Mouse (Mus musculus) small intestine, adult 2 months (tissue): ENCODE data around the gene Pmepa1. TPM values are rescaled to one million over a fixed set of nuclear protein-coding genes. Genes with fewer than 3 reads are reported as not detected.

Source experiments
- H3K27ac ChIP-seq: fragments of 200-500 bp; 2 replicates; pipeline ENCODE4 v1.5.1; 2012; ENCODE audit warnings: low read depth, low read length, control low read depth, inconsistent platforms; ENCODE audit not compliant: insufficient read depth
- H3K27me3 ChIP-seq: fragments of 200-500 bp; 2 replicates; pipeline ENCODE4 v1.6.1; 2012; ENCODE audit warnings: mild to moderate bottlenecking, moderate library complexity, low read length, inconsistent platforms; ENCODE audit not compliant: control insufficient read depth, insufficient read depth
- H3K36me3 ChIP-seq: fragments of 200-500 bp; 2 replicates; pipeline ENCODE4 v1.6.1; 2012; ENCODE audit warnings: mild to moderate bottlenecking, low read length, control low read depth, inconsistent platforms; ENCODE audit not compliant: control insufficient read depth, insufficient read depth
- H3K4me1 ChIP-seq: fragments of 200-500 bp; 2 replicates; pipeline ENCODE4 v1.6.1; 2012; ENCODE audit warnings: low read length, inconsistent platforms, mixed read lengths; ENCODE audit not compliant: control insufficient read depth, insufficient read depth, insufficient read length
- H3K4me3 ChIP-seq: fragments of 200-500 bp; 2 replicates; pipeline ENCODE4 v1.5.1; 2012; ENCODE audit warnings: low read depth, mild to moderate bottlenecking, control low read depth, inconsistent platforms, low read length, moderate library complexity
- CTCF ChIP-seq: fragments of 200-500 bp; IDR thresholded peaks from 2 replicates; pipeline ENCODE4 v1.5.1; 2012; ENCODE audit warnings: low read depth, mild to moderate bottlenecking, control low read depth, inconsistent platforms, low read length, moderate library complexity, mixed read lengths; ENCODE audit not compliant: insufficient replicate concordance, insufficient read length; ENCODE audit errors: extremely low read depth
- POLR2A ChIP-seq: fragments of 200-500 bp; IDR thresholded peaks from 2 replicates; pipeline ENCODE4 v1.6.1; 2012; ENCODE audit warnings: low read depth, mild to moderate bottlenecking, control low read depth, inconsistent platforms, low read length, moderate library complexity
- WGBS: fragments of 180-500 bp; shearing (Covaris S2); methylation state at CpG from one replicate; pipeline ENCODE4 v1.1.7; 2018; 5-methylcytosine and 5-hydroxymethylcytosine counted together
- polyA plus RNA-seq: library from polyadenylated mRNA; depleted of rRNA; stranded (reverse); fragments of >200 nt; gene quantifications from 2 replicates; pipeline ENCODE4 v1.2.3, GENCODE M21; 2012; rRNA removed

Gene Pmepa1
- polyA plus RNA-seq = 58.9 and 93.7 TPM in 2 replicates

DNA sequence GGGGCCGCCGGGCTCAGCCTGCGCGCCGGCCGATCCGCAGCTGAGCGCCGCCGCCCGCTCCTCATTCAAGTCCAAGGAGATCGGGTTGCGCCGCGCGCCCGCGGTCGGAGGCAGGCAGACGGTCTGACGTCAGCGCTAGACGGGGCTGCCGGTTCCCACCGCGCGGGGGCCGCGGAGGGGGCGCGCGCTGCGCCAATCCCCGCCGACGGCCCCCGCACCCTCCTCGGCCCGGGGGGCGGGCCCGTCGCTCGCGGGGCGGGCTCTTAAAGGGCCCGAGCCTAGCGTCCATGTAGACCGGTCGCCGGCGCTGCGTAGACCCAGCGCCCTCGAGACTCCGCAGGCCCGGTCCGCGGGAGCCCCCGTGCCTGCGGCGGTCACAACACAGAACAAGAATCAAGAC, at the start of gene Pmepa1:
Pmepa1 (minus strand) TSS at position 125 of the 400 bp plus-strand sequence.
- TF ChIP-seq POLR2A (peak; percentile 60; the same call in 1 of the 2 replicates), CTCF (no peak)
- 1% methylated on average over 53 of the region's 61 CpGs for WGBS
- H3K4me1 ChIP-seq = no peaks in the 10 kb centered on the region; the same call in 1 of the 2 replicates
- H3K36me3 ChIP-seq = no peaks in the 10 kb centered on the region
- H3K27me3 ChIP-seq = no peaks in the 10 kb centered on the region
- H3K27ac ChIP-seq = peak within 1 kb of the TSS; percentile 59
- peak within 1 kb of the TSS; percentile 82 for H3K4me3 ChIP-seq

DNA sequence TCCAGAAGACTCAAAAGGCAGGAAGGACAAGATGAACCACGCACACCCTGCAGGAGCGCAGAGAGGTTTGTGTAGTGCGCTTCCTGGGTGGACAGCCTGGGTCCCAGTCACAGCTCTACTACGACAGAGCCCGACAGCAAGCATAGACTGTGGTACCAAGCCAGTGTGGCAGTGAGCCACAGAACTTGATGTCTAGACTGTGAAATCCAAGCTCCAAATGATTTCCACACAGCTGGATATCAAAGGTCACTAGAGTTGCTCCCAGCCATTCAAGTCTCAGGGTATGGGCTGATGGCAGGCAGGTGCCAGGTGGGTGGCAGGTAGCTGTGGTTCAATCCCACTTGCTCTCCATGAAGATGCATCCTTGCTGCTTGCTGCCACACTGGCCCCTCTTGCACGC, 45.4 kb upstream of the Pmepa1 start:
- no peaks in the 10 kb centered on the region for H3K36me3 ChIP-seq
- H3K4me1 ChIP-seq = peaks cover 13% of the 10 kb centered on the region
- TF ChIP-seq CTCF = no peak
- TF ChIP-seq POLR2A = no peak
- 61% methylated on average over 6 of the region's 6 CpGs for WGBS
- no peak overlapping the region for H3K4me3 ChIP-seq
- peak overlapping the region; percentile 42; the same call in 1 of the 2 replicates for H3K27ac ChIP-seq
- no peaks in the 10 kb centered on the region for H3K27me3 ChIP-seq

DNA sequence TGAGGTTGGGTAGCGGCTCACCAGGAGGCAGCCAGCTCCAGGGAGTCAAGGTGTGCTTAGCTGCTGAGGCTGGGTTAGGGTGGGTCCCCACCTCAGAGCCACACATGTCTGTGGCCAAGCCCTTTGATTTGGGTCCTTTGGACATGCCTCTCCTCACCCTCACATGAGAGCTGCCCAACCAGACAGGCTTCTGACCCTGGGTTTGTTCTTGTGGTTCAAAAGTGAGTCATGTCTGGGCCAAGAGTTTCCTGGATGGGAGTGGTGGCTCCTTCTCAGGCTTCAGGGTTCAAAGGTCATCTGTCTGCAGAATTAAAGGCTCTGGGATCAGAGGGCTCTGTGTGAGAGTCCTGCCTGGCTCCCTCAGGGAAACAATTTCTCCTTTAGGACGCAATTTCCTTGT, 44.9 kb upstream of the Pmepa1 start:
- H3K36me3 ChIP-seq = no peaks in the 10 kb centered on the region
- H3K4me1 ChIP-seq = peaks cover 13% of the 10 kb centered on the region
- no peak overlapping the region for H3K4me3 ChIP-seq
- no peak for TF ChIP-seq POLR2A
- no peak for TF ChIP-seq CTCF
- peak overlapping the region; percentile 42; the same call in 1 of the 2 replicates for H3K27ac ChIP-seq
- no peaks in the 10 kb centered on the region for H3K27me3 ChIP-seq
- WGBS = 71% methylated on average over 2 of the region's 2 CpGs

DNA sequence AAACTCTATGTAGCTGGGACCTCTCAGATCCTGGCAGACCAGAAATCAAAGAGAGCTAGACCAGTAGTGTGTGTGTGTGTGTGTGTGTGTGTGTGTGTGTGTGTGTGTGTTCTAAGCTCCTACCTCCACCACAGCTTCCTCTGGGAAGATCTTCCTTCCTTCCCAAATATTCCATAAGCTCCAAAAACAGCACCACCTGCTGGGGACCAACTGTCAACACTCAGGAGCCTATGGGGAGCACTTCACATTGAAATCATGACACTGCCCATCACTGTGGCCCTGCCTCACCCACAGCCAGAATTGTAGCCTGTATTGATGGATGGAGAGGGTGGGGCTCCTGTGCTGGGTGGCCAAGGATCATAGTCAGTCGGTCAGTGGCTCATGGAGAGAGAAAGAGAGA, 38.0 kb upstream of the Pmepa1 start:
- TF ChIP-seq CTCF (no peak), POLR2A (no peak)
- Histone ChIP-seq H3K36me3 (no peaks in the 10 kb centered on the region), H3K27ac (no peak overlapping the region), H3K27me3 (no peaks in the 10 kb centered on the region), H3K4me3 (no peak overlapping the region), H3K4me1 (no peaks in the 10 kb centered on the region; the same call in 1 of the 2 replicates)
- no CpG with 5 or more reads among the region's 1 CpGs for WGBS

DNA sequence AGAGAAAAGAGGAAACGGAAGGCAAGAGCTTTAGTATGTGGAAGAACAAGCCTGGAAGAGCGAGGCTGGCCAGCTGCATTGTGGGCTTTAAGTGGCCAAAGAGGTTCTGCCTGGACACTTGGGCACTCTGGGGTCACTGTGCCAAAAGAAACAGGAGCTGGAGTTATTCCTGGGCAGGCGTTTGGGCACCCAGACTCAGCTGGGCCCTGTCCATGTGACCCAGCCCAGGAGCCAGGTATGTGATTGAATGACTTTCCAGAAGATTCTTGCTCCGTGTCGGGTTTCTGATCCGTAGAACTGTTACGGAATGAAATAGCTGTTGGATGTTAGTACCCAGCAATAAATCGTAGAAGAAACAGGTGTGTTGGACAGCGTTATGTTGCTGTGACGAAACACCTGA, 32.2 kb upstream of the Pmepa1 start:
- H3K4me1 ChIP-seq = peaks cover 3% of the 10 kb centered on the region
- H3K36me3 ChIP-seq = no peaks in the 10 kb centered on the region
- no peak for TF ChIP-seq CTCF
- no peak for TF ChIP-seq POLR2A
- no peaks in the 10 kb centered on the region for H3K27me3 ChIP-seq
- no peak overlapping the region for H3K27ac ChIP-seq
- H3K4me3 ChIP-seq = no peak overlapping the region
- 91% methylated on average over 10 of the region's 10 CpGs for WGBS

DNA sequence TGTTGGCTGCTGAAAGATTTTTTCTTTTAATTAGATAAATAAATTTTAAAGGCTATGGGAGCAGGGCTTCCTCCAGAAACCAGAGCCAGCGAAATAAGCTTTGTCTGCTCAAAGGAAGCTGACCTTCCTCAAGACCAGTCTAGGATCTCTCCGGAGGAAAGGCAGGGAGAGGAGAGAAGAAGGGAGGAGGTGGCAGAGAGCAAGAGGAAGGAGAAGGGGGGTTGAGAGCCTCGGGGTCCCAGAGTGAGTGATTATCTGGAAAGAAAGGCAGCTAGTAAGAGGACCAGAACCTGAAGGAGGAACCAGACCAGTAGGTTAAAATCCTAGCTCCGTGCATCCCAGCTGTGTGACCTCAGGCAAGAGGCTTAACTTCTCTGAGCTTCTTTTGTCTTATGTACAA, 31.7 kb upstream of the Pmepa1 start:
- H3K4me1 ChIP-seq = peaks cover 3% of the 10 kb centered on the region
- H3K4me3 ChIP-seq = no peak overlapping the region
- H3K27me3 ChIP-seq = no peaks in the 10 kb centered on the region
- TF ChIP-seq POLR2A (no peak), CTCF (no peak)
- H3K36me3 ChIP-seq = no peaks in the 10 kb centered on the region
- no peak overlapping the region for H3K27ac ChIP-seq
- WGBS = 38% methylated on average over 4 of the region's 4 CpGs

DNA sequence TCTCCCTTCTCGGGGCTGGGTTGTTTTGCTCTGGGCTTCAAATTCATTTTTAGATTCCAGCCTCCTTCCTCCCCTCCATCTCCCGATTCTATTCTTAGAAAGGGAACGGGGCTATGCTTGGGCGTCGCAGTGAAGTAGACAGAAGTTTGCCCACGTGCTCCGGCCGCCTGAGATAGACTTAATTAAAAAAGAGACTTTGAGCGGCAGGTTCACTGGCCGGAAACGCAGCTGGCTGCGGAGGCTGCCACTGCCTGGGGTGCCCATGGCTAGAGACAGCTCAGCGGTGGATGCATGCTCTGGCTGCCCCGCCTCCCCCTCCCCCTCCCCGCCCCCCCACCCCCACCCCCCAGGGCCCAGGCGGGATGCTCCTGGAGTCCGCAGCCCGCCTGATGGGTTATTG, 31.2 kb upstream of the Pmepa1 start:
- H3K4me3 ChIP-seq = no peak overlapping the region
- no peak overlapping the region for H3K27ac ChIP-seq
- peaks cover 3% of the 10 kb centered on the region for H3K4me1 ChIP-seq
- TF ChIP-seq CTCF (no peak), POLR2A (no peak)
- H3K27me3 ChIP-seq = no peaks in the 10 kb centered on the region
- H3K36me3 ChIP-seq = no peaks in the 10 kb centered on the region
- WGBS = under 1% methylated on average over 17 of the region's 18 CpGs
